Mouse (Mus musculus): ENCODE measurements around the gene Des.
A peak's percentile ranks its signal among the peaks of the same experiment; 100 is the strongest.

DNA sequence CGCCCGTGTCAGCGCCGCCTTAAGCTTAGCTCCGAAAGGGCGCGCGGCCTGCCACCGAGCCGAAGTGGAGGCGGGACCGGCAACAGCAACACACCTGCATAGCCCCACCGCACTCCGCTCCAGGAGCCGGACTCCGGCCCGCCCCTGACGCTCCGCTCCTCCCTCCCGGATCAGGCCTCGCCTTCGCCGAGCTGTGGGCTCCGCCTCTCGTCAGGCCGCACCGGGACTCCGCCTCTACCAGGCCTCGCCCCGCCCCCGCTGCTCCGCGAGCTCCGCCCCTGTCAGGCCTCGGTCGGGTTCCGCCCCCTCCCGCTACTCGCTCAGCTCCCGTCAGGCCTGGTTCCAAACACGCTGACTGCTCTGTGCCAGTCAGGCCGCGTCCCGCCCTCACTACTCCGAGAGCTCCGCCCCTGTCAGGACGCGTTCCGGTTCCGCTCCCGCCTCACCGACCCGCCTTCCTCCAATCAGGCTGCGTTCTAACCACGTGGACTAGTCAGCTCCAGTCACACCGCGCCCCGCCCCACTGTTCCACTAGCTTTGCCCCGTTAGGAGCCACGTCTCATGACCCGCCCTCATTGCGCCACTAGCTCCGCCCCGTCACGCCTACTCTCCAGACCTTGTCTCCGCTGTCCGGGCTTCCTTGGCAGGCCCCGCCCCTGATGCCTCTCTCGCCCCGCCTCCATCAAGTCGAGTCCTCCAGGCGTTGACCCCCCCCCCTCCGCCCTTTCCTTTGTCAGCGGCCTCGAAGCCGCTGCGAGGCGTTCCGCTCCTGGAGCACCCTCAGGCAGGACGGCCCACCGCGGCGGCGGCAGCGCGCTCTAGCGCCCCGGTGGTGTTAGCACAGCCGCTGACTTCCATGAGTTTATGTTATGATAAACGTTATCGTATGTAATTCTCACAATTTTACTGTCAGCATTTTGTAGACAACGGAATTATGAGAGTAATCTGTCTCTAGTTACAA is 42.6 kb upstream of the Des start, which contains the start of gene Dnpep:
- TF ChIP-seq CTCF (IDR thresholded peaks at IDR 0.05; ENCODE audit: extremely low read depth, insufficient read length, insufficient replicate concordance, low read depth, low read length): peak; percentile 77
- peak; percentile 28 for TF ChIP-seq POLR2A (IDR thresholded peaks at IDR 0.05; ENCODE audit: low read depth, low read length)

Data from small intestine, adult 2 months (tissue).